Mouse (Mus musculus): ENCODE results near the gene Tacc2. TPM values are rescaled to one million over a fixed set of nuclear protein-coding genes. Genes with fewer than 3 reads are reported as not detected.
A peak's percentile ranks its signal among the peaks of the same experiment; 100 is the strongest.

Gene Tacc2
- polyA plus RNA-seq, 1 experiment from 2014 or later: 35.9 TPM

DNA sequence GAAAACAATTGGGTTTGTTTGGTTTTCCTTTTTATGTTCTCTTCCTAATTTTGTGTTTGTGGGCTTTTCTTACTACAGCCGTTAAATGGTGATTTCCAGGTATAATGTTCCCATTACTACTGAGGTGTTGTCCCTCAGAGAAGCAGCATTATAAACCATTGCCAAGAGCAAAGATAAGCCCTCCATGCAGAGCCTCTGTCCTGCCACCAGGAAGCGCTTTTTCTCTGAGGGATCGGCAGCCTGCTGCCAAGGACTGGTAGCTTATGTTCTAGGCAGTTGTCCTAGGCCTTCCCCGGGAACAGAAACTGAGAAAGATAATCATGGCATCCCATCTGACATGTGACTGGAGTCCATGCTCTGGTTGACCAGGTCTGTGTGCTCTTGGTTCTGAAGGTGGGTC, 171.9 kb downstream of the Tacc2 start:
- peaks cover 72% of the 10 kb centered on the region for H3K36me3 ChIP-seq
- peaks cover 8% of the 10 kb centered on the region; the same call in 1 of the 2 replicates for H3K4me1 ChIP-seq
- H3K27ac ChIP-seq: no peak overlapping the region
- H3K4me3 ChIP-seq (replicated peaks): no peak overlapping the region
- no peak overlapping the region for H3K9ac ChIP-seq
- no peak for ATAC-seq (replicated peaks; ENCODE audit: low FRiP score)
- no peaks in the 10 kb centered on the region for H3K9me3 ChIP-seq (replicated peaks)
- WGBS: 90% methylated on average over 4 of the region's 4 CpGs
- H3K4me2 ChIP-seq: no peak overlapping the region
- no peaks in the 10 kb centered on the region for H3K27me3 ChIP-seq

- no peaks in the 10 kb centered on the region for H3K9me3 ChIP-seq (replicated peaks)
- H3K27me3 ChIP-seq: no peaks in the 10 kb centered on the region
- no peak overlapping the region for H3K4me3 ChIP-seq (replicated peaks)
- no peak for ATAC-seq (replicated peaks; ENCODE audit: low FRiP score)
- H3K27ac ChIP-seq: no peak overlapping the region
- H3K4me2 ChIP-seq: no peak overlapping the region
- peaks cover 69% of the 10 kb centered on the region for H3K36me3 ChIP-seq
- peaks cover 9% of the 10 kb centered on the region for H3K4me1 ChIP-seq
- WGBS: 68% methylated on average over 17 of the region's 17 CpGs
- H3K9ac ChIP-seq: no peak overlapping the region
Observed at GRCm38 (mm10) chr7:130750752-130751490, 173.7 kb downstream of the Tacc2 start.

DNA sequence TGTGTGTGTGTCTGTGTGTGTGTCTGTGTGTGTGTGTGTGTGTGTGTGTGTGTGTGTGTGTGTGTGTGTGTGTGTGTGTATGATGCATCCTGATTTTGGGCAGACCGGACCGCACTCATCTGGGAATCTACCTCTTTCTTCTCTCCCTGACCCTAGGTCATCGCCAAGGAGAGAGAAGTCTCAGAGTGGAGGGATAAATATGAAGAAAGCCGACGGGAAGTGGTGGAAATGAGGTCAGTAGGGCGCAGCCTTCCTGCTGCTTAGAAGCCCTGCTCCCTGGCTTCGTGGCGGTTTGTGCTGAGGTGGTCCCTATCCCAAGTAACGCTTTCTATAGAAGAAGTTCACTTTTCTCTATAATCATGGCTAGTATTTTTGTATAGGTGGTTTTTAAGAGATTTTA, 174.4 kb downstream of the Tacc2 start:
- 72% methylated on average over 9 of the region's 9 CpGs for WGBS
- no peaks in the 10 kb centered on the region for H3K9me3 ChIP-seq (replicated peaks)
- no peak for ATAC-seq (replicated peaks; ENCODE audit: low FRiP score)
- no peak overlapping the region for H3K9ac ChIP-seq
- peaks cover 14% of the 10 kb centered on the region for H3K4me1 ChIP-seq
- H3K36me3 ChIP-seq: peaks cover 65% of the 10 kb centered on the region
- H3K27ac ChIP-seq: no peak overlapping the region
- H3K4me3 ChIP-seq (replicated peaks): no peak overlapping the region
- no peaks in the 10 kb centered on the region for H3K27me3 ChIP-seq
- H3K4me2 ChIP-seq: no peak overlapping the region

GRCm38 (mm10) chr7:130754790-130755189, 177.6 kb downstream of the Tacc2 start:
- H3K27me3 ChIP-seq: no peaks in the 10 kb centered on the region
- peaks cover 68% of the 10 kb centered on the region for H3K36me3 ChIP-seq
- H3K4me3 ChIP-seq (replicated peaks): no peak overlapping the region
- H3K9me3 ChIP-seq (replicated peaks): no peaks in the 10 kb centered on the region
- ATAC-seq (replicated peaks; ENCODE audit: low FRiP score): no peak
- no peak overlapping the region for H3K4me2 ChIP-seq
- H3K27ac ChIP-seq: 0 out of 2 replicates have a peak overlapping the region, but pooled peaks have one; percentile 9
- WGBS: 85% methylated on average over 2 of the region's 2 CpGs
- H3K9ac ChIP-seq: no peak overlapping the region
- H3K4me1 ChIP-seq: peaks cover 21% of the 10 kb centered on the region

DNA sequence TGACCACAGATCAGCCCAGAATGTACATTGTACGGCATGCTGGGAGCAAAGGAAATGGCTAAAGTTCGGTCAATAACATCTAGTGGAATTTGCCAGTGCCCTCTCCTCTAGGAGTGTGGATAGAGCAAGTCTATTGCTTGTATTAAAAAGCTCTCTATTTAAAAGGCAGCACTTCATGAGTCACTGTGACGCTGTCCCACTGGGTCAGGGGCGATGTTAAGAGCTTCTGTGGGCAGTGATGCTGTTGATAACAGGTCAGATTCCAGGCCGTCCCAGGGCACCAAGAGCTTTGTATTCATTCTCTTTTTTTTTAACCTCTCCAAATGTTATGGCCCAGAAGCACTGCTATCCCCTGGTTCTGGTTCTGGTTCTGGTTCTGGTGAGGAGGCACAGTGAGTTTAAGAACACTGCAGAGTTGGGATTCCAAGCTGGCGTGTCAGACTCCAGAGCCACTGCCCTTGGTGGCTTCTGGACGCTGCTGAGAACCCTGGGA, 179.2 kb downstream of the Tacc2 start:
- Histone ChIP-seq H3K36me3 (peaks cover 78% of the 10 kb centered on the region), H3K27ac (peak overlapping the region; percentile 72)
- ATAC-seq (replicated peaks; ENCODE audit: low FRiP score): no peak

DNA sequence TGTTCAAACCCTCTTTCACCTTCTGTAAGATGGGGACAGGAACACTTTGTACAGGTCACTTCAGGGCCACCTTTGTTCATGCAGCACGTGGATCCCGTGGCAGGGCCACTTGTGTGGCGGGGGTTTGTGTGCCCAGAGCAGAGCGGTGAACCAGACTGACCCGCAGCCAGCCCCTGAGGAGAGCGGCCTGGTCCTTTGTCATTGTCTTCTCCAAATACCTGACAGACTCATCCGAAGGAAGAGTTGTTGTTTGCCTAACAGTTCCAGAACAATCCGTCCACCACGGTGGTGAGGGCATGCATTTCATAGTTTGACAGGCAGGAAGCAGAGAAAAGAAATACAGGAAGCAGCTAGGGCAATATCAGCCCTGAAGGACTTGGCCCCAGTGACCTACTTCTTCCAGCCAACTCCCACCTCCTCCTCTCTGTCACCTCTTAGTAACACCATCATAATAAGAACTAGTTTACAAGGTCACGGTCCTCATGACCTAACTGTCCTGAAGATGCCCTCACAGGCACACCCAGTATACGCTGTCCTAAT, 180.2 kb downstream of the Tacc2 start:
- no peak overlapping the region for H3K9ac ChIP-seq
- peaks cover 70% of the 10 kb centered on the region for H3K36me3 ChIP-seq
- no peak overlapping the region for H3K4me2 ChIP-seq
- H3K27me3 ChIP-seq: no peaks in the 10 kb centered on the region
- no peak overlapping the region for H3K4me3 ChIP-seq (replicated peaks)
- H3K4me1 ChIP-seq: peaks cover 25% of the 10 kb centered on the region
- 81% methylated on average over 11 of the region's 11 CpGs for WGBS
- H3K9me3 ChIP-seq (replicated peaks): no peaks in the 10 kb centered on the region
- no peak; the same call in 1 of the 2 replicates for ATAC-seq (replicated peaks; ENCODE audit: low FRiP score)
- H3K27ac ChIP-seq: 0 out of 2 replicates have a peak overlapping the region, but pooled peaks have one; percentile 72

More for the DNA sequence above, 179.2 kb downstream of the Tacc2 start:
- Histone ChIP-seq H3K4me1 (peaks cover 18% of the 10 kb centered on the region), H3K4me3 (replicated peaks) (no peak overlapping the region), H3K9ac (no peak overlapping the region), H3K27me3 (no peaks in the 10 kb centered on the region), H3K9me3 (replicated peaks) (no peaks in the 10 kb centered on the region), H3K4me2 (no peak overlapping the region)
- 70% methylated on average over 7 of the region's 7 CpGs for WGBS

GRCm38 (mm10) chr7:130762071-130762897, 185.0 kb downstream of the Tacc2 start:
- Histone ChIP-seq H3K4me1 (peaks cover 10% of the 10 kb centered on the region), H3K4me2 (no peak overlapping the region), H3K27me3 (no peaks in the 10 kb centered on the region), H3K36me3 (peaks cover 58% of the 10 kb centered on the region), H3K9ac (no peak overlapping the region), H3K27ac (0 out of 2 replicates have a peak overlapping the region, but pooled peaks have one; percentile 16), H3K9me3 (replicated peaks) (no peaks in the 10 kb centered on the region), H3K4me3 (replicated peaks) (no peak overlapping the region)
- ATAC-seq (replicated peaks; ENCODE audit: low FRiP score): peak; percentile 61
- WGBS: 40% methylated on average over 17 of the region's 17 CpGs

DNA sequence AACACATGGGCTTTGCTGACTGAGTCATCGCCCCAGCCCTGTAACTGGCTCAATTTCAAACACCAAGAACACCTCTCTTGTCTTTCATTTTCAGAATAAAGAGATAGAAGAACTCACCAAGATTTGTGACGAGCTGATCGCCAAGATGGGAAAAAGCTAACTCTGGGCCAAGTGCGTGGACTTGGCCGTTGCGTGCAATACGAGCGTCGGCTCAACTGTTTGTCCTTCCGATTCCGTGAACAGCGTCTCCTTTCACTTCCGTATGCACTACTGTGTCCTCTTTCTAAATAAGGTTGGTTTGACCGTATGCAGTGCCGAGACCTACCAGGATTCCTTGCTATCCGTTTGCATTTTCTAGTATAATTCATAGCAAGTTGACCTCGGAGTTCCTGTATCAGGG, 186.9 kb downstream of the Tacc2 start:
- Histone ChIP-seq H3K4me2 (no peak overlapping the region), H3K9ac (no peak overlapping the region), H3K27me3 (no peaks in the 10 kb centered on the region), H3K27ac (no peak overlapping the region), H3K4me1 (peaks cover 8% of the 10 kb centered on the region), H3K36me3 (peaks cover 43% of the 10 kb centered on the region), H3K9me3 (replicated peaks) (no peaks in the 10 kb centered on the region), H3K4me3 (replicated peaks) (no peak overlapping the region)
- no peak for ATAC-seq (replicated peaks; ENCODE audit: low FRiP score)
- 95% methylated on average over 17 of the region's 17 CpGs for WGBS

DNA sequence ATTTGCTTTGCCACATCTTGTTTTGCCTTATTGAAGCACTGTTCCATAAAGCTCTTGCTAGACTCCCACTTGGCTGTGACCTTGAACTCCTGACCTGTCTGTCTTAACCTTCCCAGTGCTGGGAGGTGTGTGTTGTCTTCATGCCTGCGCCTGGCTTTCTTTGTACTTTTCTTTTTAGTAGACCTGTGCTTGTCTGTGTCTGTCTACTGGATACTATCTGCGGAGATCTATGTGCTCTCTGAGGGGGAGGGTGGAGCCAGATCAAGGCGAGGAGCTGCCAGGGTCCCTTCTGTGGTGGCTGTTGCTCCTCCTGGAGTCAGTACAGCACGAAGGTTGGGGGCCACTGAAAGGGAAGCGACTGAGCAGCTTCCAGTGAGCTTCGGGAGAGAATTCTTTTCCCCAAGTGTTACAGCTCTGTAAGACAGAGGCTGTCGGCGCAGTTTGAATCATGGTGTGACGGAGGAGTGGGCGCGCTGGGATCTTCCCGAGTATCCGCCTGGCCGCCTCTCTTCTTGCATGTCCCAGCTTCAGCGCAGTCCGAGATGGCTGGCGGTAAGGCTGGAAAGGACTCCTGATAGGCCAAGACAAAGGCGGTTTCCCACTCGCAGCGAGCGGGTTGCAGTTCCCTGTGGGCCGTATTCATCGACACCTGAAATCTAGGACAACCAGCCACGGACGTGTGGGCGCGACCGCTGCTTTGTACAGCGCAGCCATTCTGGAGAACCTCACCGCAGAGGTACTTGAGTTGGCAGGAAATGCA, 189.4 kb downstream of the Tacc2 start:
- Histone ChIP-seq H3K9ac (no peak overlapping the region), H3K36me3 (peaks cover 23% of the 10 kb centered on the region), H3K4me3 (replicated peaks) (no peak overlapping the region), H3K4me1 (peaks cover 8% of the 10 kb centered on the region), H3K27ac (no peak overlapping the region), H3K27me3 (no peaks in the 10 kb centered on the region), H3K4me2 (no peak overlapping the region), H3K9me3 (replicated peaks) (no peaks in the 10 kb centered on the region)
- no peak for ATAC-seq (replicated peaks; ENCODE audit: low FRiP score)
- WGBS: 78% methylated on average over 30 of the region's 30 CpGs

GRCm38 (mm10) chr7:130768151-130768550, 190.9 kb downstream of the Tacc2 start:
- Histone ChIP-seq H3K4me1 (no peaks in the 10 kb centered on the region), H3K4me2 (no peak overlapping the region), H3K27me3 (no peaks in the 10 kb centered on the region), H3K4me3 (replicated peaks) (no peak overlapping the region), H3K36me3 (peaks cover 23% of the 10 kb centered on the region), H3K9ac (no peak overlapping the region), H3K27ac (no peak overlapping the region), H3K9me3 (replicated peaks) (no peaks in the 10 kb centered on the region)
- WGBS: 93% methylated on average over 4 of the region's 4 CpGs
- ATAC-seq (replicated peaks; ENCODE audit: low FRiP score): no peak

GRCm38 (mm10) chr7:130770707-130771106, 193.5 kb downstream of the Tacc2 start:
- ATAC-seq (replicated peaks; ENCODE audit: low FRiP score): 0 out of 2 replicates have a peak, but pooled peaks have one; percentile 49
- Histone ChIP-seq H3K27me3 (no peaks in the 10 kb centered on the region), H3K4me1 (no peaks in the 10 kb centered on the region), H3K27ac (no peak overlapping the region), H3K9me3 (replicated peaks) (no peaks in the 10 kb centered on the region), H3K36me3 (peaks cover 1% of the 10 kb centered on the region; the same call in 1 of the 2 replicates), H3K4me3 (replicated peaks) (no peak overlapping the region), H3K4me2 (no peak overlapping the region), H3K9ac (no peak overlapping the region)
- 28% methylated on average over 3 of the region's 3 CpGs for WGBS

Measured in kidney, embryonic 15.5 days (tissue).